Mouse (Mus musculus): ENCODE data around the gene Crybb1.

DNA sequence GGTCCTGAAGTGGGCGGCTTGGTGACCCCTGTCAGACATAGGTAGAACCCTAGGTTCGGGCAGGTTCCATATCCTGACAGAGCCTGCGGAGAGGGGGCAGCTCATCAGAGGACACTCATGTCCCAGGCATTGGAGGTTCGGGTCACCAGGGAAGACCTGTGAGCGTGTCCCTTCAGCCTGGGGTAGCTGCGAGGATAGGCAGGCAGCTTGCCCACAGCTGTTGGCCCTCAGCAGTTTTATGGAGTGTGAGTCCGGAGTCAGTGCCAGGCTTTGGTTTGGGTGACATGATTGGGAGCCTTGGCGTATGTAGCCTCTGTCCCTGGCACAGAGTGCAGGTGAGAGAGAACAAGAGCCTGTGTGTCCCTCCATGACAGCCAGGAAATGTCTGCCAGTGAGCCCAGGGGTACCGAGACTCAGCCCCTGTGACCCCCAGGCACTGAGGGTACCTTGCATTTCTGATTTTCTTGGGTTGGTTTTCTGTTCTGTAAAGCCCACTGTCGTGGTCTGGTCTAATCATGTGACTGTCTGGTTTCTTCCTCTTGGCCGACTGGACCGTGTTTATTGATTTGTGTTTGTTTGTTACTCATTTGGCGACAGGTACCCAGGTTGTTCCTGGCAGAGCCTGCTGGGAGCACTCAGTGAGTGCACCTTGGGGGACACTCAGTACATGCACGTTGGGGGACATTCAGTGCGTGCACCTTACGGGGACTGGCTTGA, 34.4 kb downstream of the Crybb1 start:
- no peak for TF ChIP-seq TAL1 (conservative IDR thresholded peaks at IDR 0.05; ENCODE audit: low read depth, low read length)
- TF ChIP-seq CTCF (IDR thresholded peaks at IDR 0.05; ENCODE audit: low read depth, low read length): no peak
- no peak for TF ChIP-seq GATA2 (IDR thresholded peaks at IDR 0.05; ENCODE audit: borderline replicate concordance, low read depth, low read length)

Data from G1E (cell line).